Mouse (Mus musculus) lung, adult 2 months (tissue): ENCODE data around the gene Ankrd55.

ENCODE experiments used
- CTCF ChIP-seq: fragments of 200-500 bp; IDR thresholded peaks from 2 replicates; pipeline ENCODE4 v1.5.1; 2011; ENCODE audit warnings: mild to moderate bottlenecking, low read length, control low read depth; ENCODE audit not compliant: insufficient read depth
- POLR2A ChIP-seq: fragments of 200-500 bp; IDR thresholded peaks from 2 replicates; pipeline ENCODE4 v1.6.1; 2011; ENCODE audit warnings: low read depth, mild to moderate bottlenecking, control low read depth, low read length, borderline replicate concordance; ENCODE audit errors: extremely low read depth

GRCm38 (mm10) chr13:112371729-112372128 lies 83.5 kb downstream of the Ankrd55 start:
- no peak for TF ChIP-seq CTCF
- TF ChIP-seq POLR2A: no peak
